Mouse (Mus musculus) midbrain, embryonic 14.5 days (tissue): ENCODE results near the gene Ldlrad3. TPM values are rescaled to one million over a fixed set of nuclear protein-coding genes. Genes with fewer than 3 reads are reported as not detected.

Experiments used
- ATAC-seq: fragments of 200-750 bp; cut with Nextera tagmentation; 2 replicates; pipeline ENCODE4 v1.8.0; 2017; ENCODE audit warnings: moderate number of reproducible peaks, moderate library complexity; ENCODE audit not compliant: low FRiP score, low TSS enrichment
- DNase-seq: peaks from one replicate; pipeline ENCODE4 v3.0.0-alpha.2; 2015
- H3K27ac ChIP-seq: fragments of 300-500 bp; sonication (generic); replicated peaks from 2 replicates; pipeline ENCODE4 v1.5.1; 2014; ENCODE audit warnings: mild to moderate bottlenecking, low read depth, low read length, moderate library complexity
- H3K27me3 ChIP-seq: fragments of 300-500 bp; sonication (generic); 2 replicates; pipeline ENCODE4 v1.6.1; 2014; ENCODE audit warnings: low read length, control low read depth, mixed read lengths; ENCODE audit not compliant: control insufficient read depth, insufficient read depth
- H3K36me3 ChIP-seq: fragments of 300-500 bp; sonication (generic); 2 replicates; pipeline ENCODE4 v1.6.1; 2014; ENCODE audit warnings: low read length, control low read depth; ENCODE audit not compliant: control insufficient read depth, insufficient read depth
- H3K4me1 ChIP-seq: fragments of 300-500 bp; sonication (generic); 2 replicates; pipeline ENCODE4 v1.6.1; 2014; ENCODE audit warnings: mild to moderate bottlenecking, antibody characterized with exemption, low read length, control low read depth; ENCODE audit not compliant: control insufficient read depth, insufficient read depth
- H3K4me2 ChIP-seq: fragments of 300-500 bp; sonication (generic); 2 replicates; pipeline ENCODE4 v1.6.1; 2014; ENCODE audit warnings: mild to moderate bottlenecking, low read length, moderate library complexity
- H3K4me3 ChIP-seq: fragments of 300-500 bp; sonication (generic); replicated peaks from 2 replicates; pipeline ENCODE4 v1.5.1; 2014; ENCODE audit warnings: low read depth, low read length
- H3K9ac ChIP-seq: fragments of 300-500 bp; sonication (generic); replicated peaks from 2 replicates; pipeline ENCODE4 v1.6.1; 2014; ENCODE audit warnings: mild to moderate bottlenecking, low read length, moderate library complexity
- H3K9me3 ChIP-seq: fragments of 300-500 bp; sonication (generic); 2 replicates; pipeline ENCODE4 v1.6.1; 2016; ENCODE audit warnings: low read length, control low read depth, mixed read lengths; ENCODE audit not compliant: control insufficient read depth
- WGBS: fragments of 180-500 bp; shearing (Covaris S2); extraction: QIAGEN DNeasy Blood & Tissue Kit; methylation state at CpG from one replicate; pipeline ENCODE4 v1.1.7; 2014; 5-methylcytosine and 5-hydroxymethylcytosine counted together
- polyA plus RNA-seq: library from polyadenylated mRNA; unstranded; fragments of >200 nt; fragmentation: Nextera tagmentation; extraction: Ambion mirVana; gene quantifications from 2 replicates; pipeline ENCODE4 v1.2.1, GENCODE M21; 2014

The Ldlrad3 gene
- polyA plus RNA-seq, 1 experiment from 2014 or later, result 34.0 TPM

- Histone ChIP-seq H3K27me3 (no peaks in the 10 kb centered on the region), H3K27ac (peak overlapping the region; percentile 96), H3K4me1 (peaks cover 81% of the 10 kb centered on the region), H3K4me3 (no peak overlapping the region), H3K4me2 (peak overlapping the region; percentile 19), H3K9ac (no peak overlapping the region), H3K36me3 (no peaks in the 10 kb centered on the region), H3K9me3 (no peaks in the 10 kb centered on the region)
- ATAC-seq, result no peak
- WGBS, result 0% methylated on average over 1 of the region's 1 CpGs
- DNase-seq, result no peak
These were observed 184.5 kb downstream of the Ldlrad3 start for GRCm38 (mm10) chr2:102001661-102002060.

GRCm38 (mm10) chr2:101998911-101999572, 187.1 kb downstream of the Ldlrad3 start:
- Histone ChIP-seq H3K36me3 (no peaks in the 10 kb centered on the region), H3K9me3 (no peaks in the 10 kb centered on the region), H3K9ac (no peak overlapping the region), H3K4me3 (no peak overlapping the region), H3K27ac (no peak overlapping the region), H3K4me2 (no peak overlapping the region), H3K4me1 (peaks cover 61% of the 10 kb centered on the region), H3K27me3 (no peaks in the 10 kb centered on the region)
- WGBS, result 51% methylated on average over 11 of the region's 11 CpGs
- DNase-seq (peak; percentile 49), ATAC-seq (no peak)

DNA sequence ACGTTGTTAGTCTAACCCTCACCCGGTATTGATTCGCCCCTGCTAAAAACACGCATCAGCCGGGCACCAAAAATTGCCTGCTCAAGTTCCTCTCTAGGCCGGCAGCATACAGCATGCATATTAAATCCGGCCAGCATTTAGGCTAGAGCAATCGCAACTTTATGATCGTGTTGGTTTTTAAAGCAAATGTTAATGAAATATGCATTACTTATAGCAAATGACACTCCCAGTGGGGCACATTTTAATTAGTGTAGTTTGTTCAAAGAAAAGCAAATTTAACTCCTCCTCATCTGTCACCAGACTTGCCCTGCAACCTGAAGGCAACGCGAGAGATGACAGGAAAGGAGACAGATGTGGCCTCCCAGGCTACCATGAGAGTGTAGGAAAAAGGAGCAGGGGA, 189.2 kb downstream of the Ldlrad3 start:
- Histone ChIP-seq H3K9me3 (no peaks in the 10 kb centered on the region), H3K4me1 (peaks cover 41% of the 10 kb centered on the region), H3K27me3 (no peaks in the 10 kb centered on the region), H3K9ac (no peak overlapping the region), H3K4me2 (no peak overlapping the region), H3K27ac (peak overlapping the region; percentile 14; the same call in 1 of the 2 replicates), H3K36me3 (no peaks in the 10 kb centered on the region), H3K4me3 (no peak overlapping the region)
- ATAC-seq (no peak), DNase-seq (peak; percentile 59)
- 46% methylated on average over 11 of the region's 11 CpGs for WGBS

GRCm38 (mm10) chr2:101992574-101993310, 193.4 kb downstream of the Ldlrad3 start:
- no peak overlapping the region for H3K9ac ChIP-seq
- H3K4me2 ChIP-seq, result no peak overlapping the region
- DNase-seq (no peak), ATAC-seq (no peak)
- 87% methylated on average over 9 of the region's 9 CpGs for WGBS
- no peaks in the 10 kb centered on the region for H3K27me3 ChIP-seq
- H3K4me1 ChIP-seq, result peaks cover 12% of the 10 kb centered on the region
- H3K4me3 ChIP-seq, result no peak overlapping the region
- no peak overlapping the region for H3K27ac ChIP-seq
- H3K36me3 ChIP-seq, result no peaks in the 10 kb centered on the region
- no peaks in the 10 kb centered on the region for H3K9me3 ChIP-seq

DNA sequence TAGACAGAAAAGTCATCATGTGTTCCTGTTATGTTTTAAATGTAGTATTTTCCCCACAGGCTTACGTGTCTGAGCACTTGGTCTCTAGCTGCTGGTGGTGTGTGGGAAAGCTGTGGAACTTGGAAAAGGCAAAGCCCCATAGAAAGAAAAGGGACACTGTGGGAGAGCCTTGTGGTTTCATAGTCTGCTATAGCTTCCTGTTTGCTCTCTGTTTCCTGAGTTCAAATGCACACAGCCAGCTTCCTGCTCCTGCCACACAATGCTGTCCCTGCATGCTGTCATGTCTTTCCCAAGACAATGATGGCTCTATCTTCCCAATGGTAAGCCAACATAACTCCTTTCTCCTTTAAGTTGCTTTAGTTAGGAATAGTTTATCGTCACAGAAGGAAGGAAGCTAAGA, 194.5 kb downstream of the Ldlrad3 start:
- no peak for DNase-seq
- Histone ChIP-seq H3K9ac (no peak overlapping the region), H3K4me1 (peaks cover 13% of the 10 kb centered on the region; the same call in 1 of the 2 replicates), H3K4me2 (no peak overlapping the region), H3K4me3 (no peak overlapping the region), H3K9me3 (no peaks in the 10 kb centered on the region), H3K27me3 (no peaks in the 10 kb centered on the region), H3K27ac (no peak overlapping the region), H3K36me3 (no peaks in the 10 kb centered on the region)
- WGBS, result 96% methylated on average over 2 of the region's 2 CpGs
- no peak for ATAC-seq

GRCm38 (mm10) chr2:101986344-101987087, 199.7 kb downstream of the Ldlrad3 start:
- H3K27me3 ChIP-seq, result no peaks in the 10 kb centered on the region
- H3K36me3 ChIP-seq, result no peaks in the 10 kb centered on the region
- no peaks in the 10 kb centered on the region for H3K9me3 ChIP-seq
- H3K9ac ChIP-seq, result no peak overlapping the region
- H3K4me3 ChIP-seq, result no peak overlapping the region
- peaks cover 24% of the 10 kb centered on the region; the same call in 1 of the 2 replicates for H3K4me1 ChIP-seq
- ATAC-seq (no peak), DNase-seq (no peak)
- H3K4me2 ChIP-seq, result no peak overlapping the region
- no peak overlapping the region for H3K27ac ChIP-seq
- 86% methylated on average over 3 of the region's 3 CpGs for WGBS

DNA sequence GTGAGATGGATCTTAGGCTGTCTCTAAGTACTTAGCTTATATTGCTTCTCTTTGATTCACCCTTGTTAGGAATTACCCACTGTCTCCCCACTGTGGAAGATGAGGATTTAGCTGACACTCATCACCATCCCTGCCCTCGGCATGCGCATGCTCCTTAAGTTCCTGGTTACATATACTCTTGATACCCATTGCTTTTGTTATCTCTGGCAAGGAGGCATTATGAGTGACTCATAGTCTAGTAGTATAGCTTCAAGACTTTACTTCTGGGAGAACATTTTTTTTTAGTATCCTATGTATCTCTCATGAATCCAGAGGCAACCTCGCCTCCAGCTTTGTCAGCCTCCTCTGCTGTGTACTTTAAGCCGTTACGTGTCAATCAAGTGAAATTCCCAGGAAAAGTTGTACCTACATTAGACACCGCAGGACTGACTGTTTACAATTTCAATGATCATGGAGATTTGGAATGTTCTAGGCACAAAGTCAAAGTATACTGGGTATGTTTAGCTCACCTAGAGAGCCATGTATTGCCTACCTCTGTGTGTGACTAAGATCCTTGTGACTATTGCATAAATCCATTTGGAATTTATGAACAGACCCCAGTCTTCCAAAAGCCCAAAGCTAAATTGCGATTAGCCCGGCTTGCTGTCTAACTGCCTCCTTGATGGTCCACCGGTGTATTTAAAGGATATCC, 202.2 kb downstream of the Ldlrad3 start:
- Histone ChIP-seq H3K9me3 (no peaks in the 10 kb centered on the region), H3K4me3 (no peak overlapping the region), H3K27me3 (no peaks in the 10 kb centered on the region), H3K4me2 (no peak overlapping the region), H3K4me1 (peaks cover 47% of the 10 kb centered on the region), H3K36me3 (no peaks in the 10 kb centered on the region), H3K27ac (no peak overlapping the region), H3K9ac (no peak overlapping the region)
- ATAC-seq, result no peak
- DNase-seq, result no peak
- 81% methylated on average over 9 of the region's 9 CpGs for WGBS

- Histone ChIP-seq H3K27me3 (no peaks in the 10 kb centered on the region), H3K4me3 (no peak overlapping the region), H3K36me3 (no peaks in the 10 kb centered on the region), H3K9me3 (no peaks in the 10 kb centered on the region), H3K4me1 (peaks cover 54% of the 10 kb centered on the region), H3K4me2 (no peak overlapping the region), H3K27ac (peak overlapping the region; percentile 39; the same call in 1 of the 2 replicates), H3K9ac (no peak overlapping the region; the same call in 1 of the 2 replicates)
- 24% methylated on average over 15 of the region's 15 CpGs for WGBS
- DNase-seq, result peak; percentile 53
- ATAC-seq, result no peak
These were observed 202.9 kb downstream of the Ldlrad3 start for GRCm38 (mm10) chr2:101983082-101983852.
